Mouse (Mus musculus) CH12.LX (cell line): ENCODE measurements around the gene Vmn1r28.

Source experiments
- BHLHE40 ChIP-seq: IDR thresholded peaks from 2 replicates; pipeline ENCODE4 v1.6.1; 2011; ENCODE audit warnings: mild to moderate bottlenecking, low read depth, low read length, improper control_type of control experiment
- CTCF ChIP-seq, 2 experiments: IDR thresholded peaks in 1 of 2; conservative IDR thresholded peaks in 1 of 2; 2 replicates each; pipeline ENCODE4 v1.5.1; 2011 to 2012; ENCODE audit warnings: low read depth in 2 of 2, low read length in 2 of 2, improper control_type of control experiment in 1 of 2, inconsistent platforms in 1 of 2, mild to moderate bottlenecking in 1 of 2, moderate library complexity in 1 of 2
- JUND ChIP-seq: conservative IDR thresholded peaks from 2 replicates; pipeline ENCODE4 v1.6.1; 2011; ENCODE audit warnings: low read depth, low read length, improper control_type of control experiment
- KAT2A ChIP-seq: IDR thresholded peaks from 2 replicates; pipeline ENCODE4 v1.6.1; 2012; ENCODE audit warnings: low read length, improper control_type of control experiment, inconsistent platforms; ENCODE audit not compliant: insufficient replicate concordance
- MXI1 ChIP-seq: IDR thresholded peaks from 2 replicates; pipeline ENCODE4 v1.6.1; 2011; ENCODE audit warnings: mild to moderate bottlenecking, low read depth, low read length, improper control_type of control experiment
- MYC ChIP-seq: IDR thresholded peaks from 2 replicates; pipeline ENCODE4 v1.6.1; 2011; ENCODE audit warnings: low read depth, mild to moderate bottlenecking, improper control_type of control experiment, low read length
- POLR2A ChIP-seq: IDR thresholded peaks from 2 replicates; pipeline ENCODE4 v1.6.1; 2011; ENCODE audit warnings: low read depth, mild to moderate bottlenecking, improper control_type of control experiment, low read length
- POLR2AphosphoS2 ChIP-seq: IDR thresholded peaks from 2 replicates; pipeline ENCODE4 v1.6.1; 2011; ENCODE audit warnings: low read depth, low read length, improper control_type of control experiment
- SMC3 ChIP-seq: IDR thresholded peaks from 2 replicates; pipeline ENCODE4 v1.6.1; 2011; ENCODE audit warnings: low read depth, low read length, improper control_type of control experiment
- TBP ChIP-seq: conservative IDR thresholded peaks from 2 replicates; pipeline ENCODE4 v1.6.1; 2011; ENCODE audit warnings: low read depth, low read length, improper control_type of control experiment
- USF1 ChIP-seq: IDR thresholded peaks from 2 replicates; pipeline ENCODE4 v1.6.1; 2014; ENCODE audit warnings: low read depth, mild to moderate bottlenecking, inconsistent platforms, low read length, improper control_type of control experiment
- ZNF384 ChIP-seq: IDR thresholded peaks from 2 replicates; pipeline ENCODE4 v1.6.1; 2012; ENCODE audit warnings: low read depth, low read length, improper control_type of control experiment, inconsistent platforms

- TF ChIP-seq POLR2AphosphoS2 (no peak), SMC3 (no peak), POLR2A (no peak), CTCF (conservative IDR thresholded peaks at IDR 0.05 in 1 of 2, IDR thresholded peaks at IDR 0.05 in 1 of 2; ENCODE audit: low read depth in 2 of 2, low read length in 2 of 2) (no peak), MXI1 (no peak), USF1 (no peak), KAT2A (no peak), TBP (no peak), MYC (no peak), JUND (no peak), ZNF384 (no peak), BHLHE40 (no peak)
Measured at GRCm38 (mm10) chr6:58261737-58262136, at the start of gene Vmn1r28.
